Mouse (Mus musculus) liver, postnatal 0 days (tissue): ENCODE results near the gene Cbln3.

Experiments used
- CTCF ChIP-seq: sonication (generic); IDR thresholded peaks from 2 replicates; pipeline ENCODE4 v1.5.1; 2016; ENCODE audit warnings: antibody characterized with exemption, low read depth
- EP300 ChIP-seq: IDR thresholded peaks from 2 replicates; pipeline ENCODE4 v1.6.1; 2016; ENCODE audit warnings: antibody characterized with exemption, low read depth, mild to moderate bottlenecking

DNA sequence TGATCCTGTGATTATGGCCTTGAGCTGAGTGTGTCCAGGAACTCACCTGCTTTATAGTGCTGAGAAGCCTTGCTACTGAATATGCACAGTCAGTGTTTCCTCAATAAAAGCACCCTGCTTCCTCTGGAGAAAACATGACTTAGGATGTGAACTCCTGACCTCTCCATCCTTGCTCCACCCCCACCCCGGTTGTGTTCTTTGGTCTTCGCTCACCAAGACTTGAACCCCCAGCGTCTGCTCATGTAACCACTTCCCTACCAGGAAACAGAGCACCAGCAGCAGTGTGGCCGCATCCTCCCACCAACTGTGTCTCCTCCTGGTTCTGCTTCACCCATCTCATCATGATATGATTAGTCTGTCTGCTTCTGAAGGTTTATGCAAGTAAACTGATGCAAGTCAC, 29.2 kb upstream of the Cbln3 start:
- TF ChIP-seq CTCF (no peak), EP300 (no peak)
